Mouse (Mus musculus) heart, embryonic 14.5 days (tissue): ENCODE data around the gene Psmd5. TPM values are rescaled to one million over a fixed set of nuclear protein-coding genes. Genes with fewer than 3 reads are reported as not detected.
"Not testable (repeated sequence)": the region's sequence is repeated elsewhere in the genome, so short reads cannot be mapped to it uniquely, and the experiment has no call there.

Experiments used
- ATAC-seq: fragments of 200-750 bp; cut with Nextera tagmentation; 2 replicates; pipeline ENCODE4 v1.8.0; 2017; ENCODE audit warnings: low read depth, moderate TSS enrichment; ENCODE audit not compliant: insufficient number of reproducible peaks, insufficient read depth, low FRiP score
- H3K27ac ChIP-seq, 2 experiments: fragments of 200-500 bp in 1 of 2; fragments of 300-500 bp in 1 of 2; sonication (generic) in 1 of 2; replicated peaks in 1 of 2; 2 replicates each; pipeline ENCODE4 v1.5.1; 2012 to 2014; ENCODE audit warnings: low read depth in 2 of 2, low read length in 2 of 2, control low read depth in 1 of 2, mild to moderate bottlenecking in 1 of 2, mixed read lengths in 1 of 2; ENCODE audit not compliant: control insufficient read depth in 1 of 2, insufficient read depth in 1 of 2
- H3K27me3 ChIP-seq: fragments of 300-500 bp; sonication (generic); 2 replicates; pipeline ENCODE4 v1.6.1; 2014; ENCODE audit warnings: mild to moderate bottlenecking, low read length, control low read depth; ENCODE audit not compliant: control insufficient read depth, insufficient read depth
- H3K36me3 ChIP-seq: fragments of 300-500 bp; sonication (generic); 2 replicates; pipeline ENCODE4 v1.6.1; 2014; ENCODE audit warnings: mild to moderate bottlenecking, control low read depth, low read length, mixed read lengths; ENCODE audit not compliant: control insufficient read depth, insufficient read depth
- H3K4me1 ChIP-seq, 2 experiments: fragments of 200-500 bp in 1 of 2; fragments of 300-500 bp in 1 of 2; sonication (generic) in 1 of 2; 2 replicates each; pipeline ENCODE4 v1.6.1; 2012 to 2014; ENCODE audit warnings: low read length in 2 of 2, control low read depth in 1 of 2, mixed read lengths in 1 of 2; ENCODE audit not compliant: control insufficient read depth in 2 of 2, insufficient read depth in 2 of 2
- H3K4me2 ChIP-seq: fragments of 300-500 bp; sonication (generic); 2 replicates; pipeline ENCODE4 v1.6.1; 2014; ENCODE audit warnings: mild to moderate bottlenecking, low read length
- H3K4me3 ChIP-seq, 2 experiments: fragments of 200-500 bp in 1 of 2; fragments of 300-500 bp in 1 of 2; sonication (generic) in 1 of 2; 2 replicates each; pipeline ENCODE4 v1.5.1; 2012 to 2014; ENCODE audit warnings: low read length in 2 of 2, mild to moderate bottlenecking in 2 of 2, control low read depth in 1 of 2, low read depth in 1 of 2, moderate library complexity in 1 of 2; ENCODE audit not compliant: control insufficient read depth in 1 of 2, insufficient read depth in 1 of 2
- H3K9ac ChIP-seq: fragments of 300-500 bp; sonication (generic); 2 replicates; pipeline ENCODE4 v1.6.1; 2014; ENCODE audit warnings: mild to moderate bottlenecking, low read length
- H3K9me3 ChIP-seq: fragments of 300-500 bp; sonication (generic); 2 replicates; pipeline ENCODE4 v1.6.1; 2016; ENCODE audit warnings: low read length, control low read depth; ENCODE audit not compliant: control insufficient read depth
- WGBS: fragments of 180-500 bp; shearing (Covaris S2); extraction: QIAGEN DNeasy Blood & Tissue Kit; methylation state at CpG from one replicate; pipeline ENCODE4 v1.1.7; 2014; 5-methylcytosine and 5-hydroxymethylcytosine counted together
- polyA plus RNA-seq: library from polyadenylated mRNA; unstranded; fragments of >200 nt; fragmentation: Nextera tagmentation; extraction: Ambion mirVana; gene quantifications from 2 replicates; pipeline ENCODE4 v1.2.1, GENCODE M21; 2014

The Psmd5 gene
- polyA plus RNA-seq, 1 experiment from 2014 or later: 59.2 TPM

DNA sequence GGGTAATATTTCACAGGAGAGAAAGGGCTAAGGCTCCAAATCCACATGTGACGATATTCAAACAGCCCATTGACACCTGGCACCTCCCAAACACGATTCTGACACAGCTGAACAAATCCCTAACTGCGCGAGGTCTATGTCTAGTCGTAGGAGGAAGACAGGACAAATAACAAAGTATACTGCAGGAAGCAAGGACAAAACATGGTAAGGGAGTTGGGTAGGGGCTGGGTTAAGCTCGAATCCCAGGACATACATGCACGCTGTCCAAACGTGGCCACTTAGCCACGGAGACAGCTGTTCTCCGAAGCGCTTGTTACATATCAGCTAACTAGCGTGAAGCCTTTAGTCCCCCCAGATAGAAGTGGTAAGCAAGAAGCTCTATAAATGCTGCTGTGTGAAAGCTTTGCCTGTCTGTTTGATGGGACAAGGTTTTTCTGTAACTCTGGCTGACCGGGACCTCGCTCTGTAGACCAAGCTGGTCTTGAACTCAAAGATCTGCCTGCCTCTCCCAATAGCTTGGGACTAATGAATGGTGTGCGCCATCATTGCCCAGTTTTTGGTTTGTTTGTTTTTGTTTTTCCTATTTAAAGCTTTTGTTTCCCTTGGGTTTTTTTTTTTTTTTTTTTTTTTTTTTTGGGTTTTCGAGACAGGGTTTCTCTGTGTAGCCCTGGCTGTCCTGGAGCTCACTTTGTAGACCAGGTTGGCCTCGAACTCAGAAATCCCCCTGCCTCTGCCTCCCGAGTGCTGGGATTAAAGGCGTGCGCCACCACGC lies 48.1 kb downstream of the Psmd5 start:
- H3K27ac ChIP-seq: peak overlapping the region; percentile 40 to 89; a peak in 3 of 4 replicates
- H3K27me3 ChIP-seq: no peaks in the 10 kb centered on the region
- peak overlapping the region; percentile 97 for H3K9ac ChIP-seq
- ATAC-seq: no peak
- peaks cover 5 to 19% of the 10 kb centered on the region in 2 experiments for H3K4me1 ChIP-seq
- WGBS: 34% methylated on average over 20 of the region's 21 CpGs
- 0 out of 2 replicates have a peak, but pooled peaks cover 4% of the 10 kb centered on the region for H3K9me3 ChIP-seq
- H3K4me2 ChIP-seq: peak overlapping the region; percentile 93
- H3K4me3 ChIP-seq: peak overlapping the region; percentile 95 to 96
- H3K36me3 ChIP-seq: peaks cover 10% of the 10 kb centered on the region

DNA sequence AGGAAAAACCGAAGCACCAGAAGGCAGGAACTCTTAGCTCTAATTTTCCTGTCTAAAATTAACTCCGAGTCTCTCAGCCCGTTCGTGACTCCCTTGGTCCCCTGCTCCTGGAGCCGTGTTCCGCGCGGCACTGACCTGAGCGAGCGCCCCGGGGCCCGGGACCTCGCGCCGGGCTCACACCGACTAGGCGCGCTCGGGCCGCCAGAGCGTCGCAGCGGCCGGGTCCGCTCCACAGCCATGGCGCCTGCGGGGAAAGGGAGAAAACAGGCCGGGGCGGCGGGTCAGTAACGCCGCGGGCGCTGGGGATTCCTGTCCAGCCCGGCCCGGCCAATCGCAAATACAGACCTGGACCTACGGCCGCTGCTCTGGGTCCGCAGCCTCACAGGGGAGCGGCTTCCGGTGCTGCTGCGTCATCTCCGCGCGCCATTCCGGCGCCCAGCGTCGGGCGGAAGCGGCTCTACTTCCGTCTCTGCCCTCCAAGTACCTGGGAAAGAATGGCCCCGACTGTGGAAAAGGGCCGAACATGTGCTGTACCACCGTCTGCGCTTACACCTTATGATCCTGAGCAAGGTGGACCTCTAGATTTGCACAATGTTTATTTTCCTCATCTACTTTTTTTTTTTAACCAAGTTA lies 48.8 kb downstream of the Psmd5 start, which contains the start of gene Fbxw2:
TSS of gene Fbxw2 (minus strand) at position 485 of the 633 bp plus-strand sequence.
- Histone ChIP-seq H3K4me2 (peak within 1 kb of the TSS; percentile 93), H3K4me3 (peak within 1 kb of the TSS; percentile 95 to 96), H3K36me3 (peaks cover 15% of the 10 kb centered on the region), H3K27ac (peak within 1 kb of the TSS; percentile 75 to 89), H3K27me3 (no peaks in the 10 kb centered on the region), H3K9ac (peak within 1 kb of the TSS; percentile 97), H3K9me3 (0 out of 2 replicates have a peak, but pooled peaks cover 4% of the 10 kb centered on the region), H3K4me1 (peaks cover 5 to 19% of the 10 kb centered on the region in 2 experiments)
- ATAC-seq: peak; percentile 94
- under 1% methylated on average over 54 of the region's 57 CpGs for WGBS

DNA sequence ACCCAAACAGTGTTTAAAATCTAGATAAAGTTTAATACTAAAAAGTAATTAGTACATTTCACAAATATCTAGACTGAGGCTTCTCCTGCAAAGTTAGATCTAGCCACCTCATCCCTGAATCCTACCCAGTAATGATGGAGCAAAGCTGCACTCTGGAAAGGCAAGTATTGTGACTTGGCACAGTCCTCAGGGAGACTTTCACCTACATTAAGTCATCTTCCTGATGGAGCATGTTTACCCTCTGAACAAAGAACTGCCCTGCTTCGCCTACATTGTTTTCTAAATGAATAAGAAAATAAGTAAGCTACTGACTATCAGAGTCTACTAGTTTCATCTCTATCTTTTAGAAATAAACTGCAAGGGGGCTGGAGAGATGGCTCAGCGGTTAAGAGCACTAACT lies 56.3 kb downstream of the Psmd5 start:
- H3K9ac ChIP-seq: no peak overlapping the region
- no peaks in the 10 kb centered on the region for H3K27me3 ChIP-seq
- H3K4me1 ChIP-seq: no peaks in the 10 kb centered on the region
- no peak overlapping the region for H3K4me2 ChIP-seq
- no peaks in the 10 kb centered on the region for H3K9me3 ChIP-seq
- ATAC-seq: no peak
- peaks cover 70% of the 10 kb centered on the region for H3K36me3 ChIP-seq
- 90% methylated on average over 2 of the region's 2 CpGs for WGBS
- H3K27ac ChIP-seq: no peak overlapping the region
- no peak overlapping the region for H3K4me3 ChIP-seq

DNA sequence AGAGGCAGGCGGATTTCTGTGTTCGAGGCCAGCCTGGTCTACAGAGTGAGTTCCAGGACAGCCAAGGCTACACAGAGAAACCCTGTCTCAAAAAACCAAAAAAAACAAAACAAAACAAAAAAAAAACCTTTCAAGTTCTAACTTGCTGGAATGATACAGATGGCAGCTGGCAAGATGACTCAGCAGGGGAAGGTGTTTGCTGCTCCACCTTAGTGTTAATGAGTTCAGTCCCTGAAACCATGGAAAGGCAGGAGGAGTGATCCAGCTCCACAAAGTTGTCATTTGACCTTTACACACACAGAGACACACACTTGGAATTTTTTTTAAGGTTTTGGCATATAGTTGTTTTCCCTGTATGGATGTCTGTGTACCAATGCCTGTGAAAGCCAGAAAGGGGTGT lies 58.9 kb downstream of the Psmd5 start:
- H3K4me1 ChIP-seq, H3K4me2 ChIP-seq, ATAC-seq, H3K4me3 ChIP-seq, H3K9ac ChIP-seq, H3K27ac ChIP-seq, H3K9me3 ChIP-seq, H3K27me3 ChIP-seq: not testable (repeated sequence)
- WGBS: 100% methylated on average over 2 of the region's 2 CpGs
- H3K36me3 ChIP-seq: peaks cover 77% of the 10 kb centered on the region

DNA sequence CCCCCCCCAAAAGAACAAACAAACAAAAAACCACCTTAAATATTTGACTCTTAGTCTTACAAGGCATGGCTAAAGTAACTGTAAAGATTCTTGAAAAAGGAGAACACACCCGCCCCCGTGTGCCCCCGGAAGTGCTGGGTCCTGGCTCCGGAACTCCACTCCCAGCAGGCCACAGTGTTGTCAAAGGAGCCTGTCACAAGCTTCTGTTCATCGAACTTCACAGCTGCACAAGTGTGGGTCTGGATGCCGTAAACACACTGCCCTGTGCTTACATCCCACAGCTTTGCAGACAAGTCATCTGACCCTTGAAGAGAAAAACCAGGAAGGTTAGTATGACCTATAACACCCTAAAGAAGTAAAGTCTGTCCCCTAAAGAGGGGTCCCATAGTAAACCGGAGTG lies 62.1 kb downstream of the Psmd5 start:
- no peak for ATAC-seq
- Histone ChIP-seq H3K9ac (no peak overlapping the region; the same call in 1 of the 2 replicates), H3K4me1 (no peaks in the 10 kb centered on the region), H3K9me3 (no peaks in the 10 kb centered on the region), H3K27me3 (no peaks in the 10 kb centered on the region), H3K36me3 (peaks cover 84% of the 10 kb centered on the region), H3K4me2 (no peak overlapping the region), H3K4me3 (no peak overlapping the region), H3K27ac (no peak overlapping the region)
- WGBS: 80% methylated on average over 7 of the region's 7 CpGs

DNA sequence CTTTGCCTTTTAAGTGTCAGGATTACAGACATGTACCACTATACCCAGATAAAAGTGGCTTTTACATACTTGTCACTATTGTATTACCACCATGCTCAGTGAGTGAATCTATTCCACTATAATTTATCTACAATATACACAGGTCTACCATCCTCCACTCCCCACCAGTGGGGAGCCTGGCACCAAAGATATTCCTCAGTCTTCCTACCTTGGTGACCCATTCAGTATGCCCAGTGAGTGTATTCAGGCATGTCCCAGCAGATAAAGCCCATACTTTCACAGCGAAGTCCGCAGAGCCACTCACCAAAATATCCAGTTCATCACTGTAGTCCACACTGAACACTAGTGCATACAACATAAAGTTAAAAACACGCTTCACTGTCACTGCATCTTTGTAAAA lies 64.0 kb downstream of the Psmd5 start:
- H3K36me3 ChIP-seq: peaks cover 86% of the 10 kb centered on the region
- no peak overlapping the region for H3K4me2 ChIP-seq
- no peaks in the 10 kb centered on the region for H3K4me1 ChIP-seq
- H3K4me3 ChIP-seq: no peak overlapping the region
- H3K9ac ChIP-seq: no peak overlapping the region
- H3K27me3 ChIP-seq: no peaks in the 10 kb centered on the region
- no peaks in the 10 kb centered on the region for H3K9me3 ChIP-seq
- no peak for ATAC-seq
- no peak overlapping the region for H3K27ac ChIP-seq
- 87% methylated on average over 3 of the region's 3 CpGs for WGBS

DNA sequence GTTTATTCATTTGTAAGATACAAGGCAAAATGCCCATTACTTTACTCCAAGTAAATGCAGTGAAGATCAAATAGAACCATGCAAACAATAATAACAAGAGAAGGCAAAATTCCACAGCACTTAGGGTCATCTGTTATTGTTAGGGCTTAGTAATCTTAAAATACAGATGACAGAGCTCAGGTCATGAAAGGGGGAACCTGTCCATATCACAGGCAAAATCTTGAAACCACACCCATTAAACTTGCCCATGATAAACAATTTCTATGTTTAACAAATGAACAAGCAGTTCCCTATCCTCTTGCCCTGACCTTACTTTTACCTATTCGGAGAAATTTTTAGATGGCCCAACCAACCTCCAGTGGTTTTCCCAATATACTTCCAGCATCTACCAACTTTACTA lies 65.2 kb downstream of the Psmd5 start:
- Histone ChIP-seq H3K4me2 (no peak overlapping the region), H3K4me1 (peaks cover 2 to 5% of the 10 kb centered on the region in 2 experiments; a peak in 1 of 4 replicates), H3K27me3 (no peaks in the 10 kb centered on the region), H3K9ac (no peak overlapping the region), H3K4me3 (no peak overlapping the region), H3K27ac (no peak overlapping the region), H3K36me3 (peaks cover 87% of the 10 kb centered on the region), H3K9me3 (no peaks in the 10 kb centered on the region)
- WGBS: 93% methylated on average over 1 of the region's 1 CpGs
- no peak for ATAC-seq
